Mouse (Mus musculus) adrenal gland, postnatal 14 days (tissue): Measurements from ENCODE around the gene Sh3pxd2b. TPM values are rescaled to one million over a fixed set of nuclear protein-coding genes. Genes with fewer than 3 reads are reported as not detected.
A peak's percentile ranks its signal among the peaks of the same experiment; 100 is the strongest.

Experiments used
- DNase-seq: peaks from one replicate; pipeline ENCODE4 v3.0.0; 2021; ENCODE audit warnings: mixed read lengths
- total RNA-seq: library from RNA; stranded (reverse); gene quantifications from 2 replicates; pipeline ENCODE4 v1.2.3, GENCODE M21; 2021

Gene Sh3pxd2b
- total RNA-seq, 1 experiment from 2014 or later: 8.9 TPM

- DNase-seq: no peak
These were observed 26.5 kb downstream of the Sh3pxd2b start for GRCm38 (mm10) chr11:32374027-32374589.

- DNase-seq: peak; percentile 47
These were observed 27.5 kb downstream of the Sh3pxd2b start for GRCm38 (mm10) chr11:32375104-32375535.

GRCm38 (mm10) chr11:32376086-32376485, 28.5 kb downstream of the Sh3pxd2b start:
- no peak for DNase-seq

GRCm38 (mm10) chr11:32379910-32380309, 32.3 kb downstream of the Sh3pxd2b start:
- DNase-seq: peak; percentile 40

GRCm38 (mm10) chr11:32383341-32384134, 35.9 kb downstream of the Sh3pxd2b start:
- DNase-seq: peak; percentile 49

GRCm38 (mm10) chr11:32384135-32384801, 36.6 kb downstream of the Sh3pxd2b start:
- DNase-seq: no peak

- DNase-seq: no peak
These were observed 38.4 kb downstream of the Sh3pxd2b start for GRCm38 (mm10) chr11:32386043-32386442.

- DNase-seq: no peak
These were observed 40.4 kb downstream of the Sh3pxd2b start for GRCm38 (mm10) chr11:32388064-32388463.

GRCm38 (mm10) chr11:32393095-32393494, 45.5 kb downstream of the Sh3pxd2b start:
- DNase-seq: no peak

- no peak for DNase-seq
These were observed 48.2 kb downstream of the Sh3pxd2b start for GRCm38 (mm10) chr11:32395791-32396190.

- no peak for DNase-seq
These were observed 50.8 kb downstream of the Sh3pxd2b start for GRCm38 (mm10) chr11:32398446-32398845.

GRCm38 (mm10) chr11:32399261-32399660, 51.6 kb downstream of the Sh3pxd2b start:
- DNase-seq: no peak

GRCm38 (mm10) chr11:32402712-32403111, 55.1 kb downstream of the Sh3pxd2b start:
- peak; percentile 36 for DNase-seq

- DNase-seq: peak; percentile 35
These were observed 57.1 kb downstream of the Sh3pxd2b start for GRCm38 (mm10) chr11:32404708-32405107.

GRCm38 (mm10) chr11:32407863-32408262, 60.2 kb downstream of the Sh3pxd2b start:
- no peak for DNase-seq

GRCm38 (mm10) chr11:32409052-32409451, 61.4 kb downstream of the Sh3pxd2b start:
- DNase-seq: no peak

GRCm38 (mm10) chr11:32409823-32410562, 62.4 kb downstream of the Sh3pxd2b start:
- DNase-seq: no peak

- no peak for DNase-seq
These were observed 72.4 kb downstream of the Sh3pxd2b start for GRCm38 (mm10) chr11:32420001-32420400.

- no peak for DNase-seq
These were observed 75.7 kb downstream of the Sh3pxd2b start for GRCm38 (mm10) chr11:32423311-32423710.

- no peak for DNase-seq
These were observed 77.0 kb downstream of the Sh3pxd2b start for GRCm38 (mm10) chr11:32424600-32424999.

GRCm38 (mm10) chr11:32425043-32425658, 77.5 kb downstream of the Sh3pxd2b start:
- no peak for DNase-seq

- no peak for DNase-seq
These were observed 79.9 kb downstream of the Sh3pxd2b start for GRCm38 (mm10) chr11:32427537-32427936.
